Mouse (Mus musculus) adrenal gland, postnatal 4 days (tissue): ENCODE measurements around the gene Rab5if. TPM values are rescaled to one million over a fixed set of nuclear protein-coding genes. Genes with fewer than 3 reads are reported as not detected.
"Not testable (repeated sequence)": the region's sequence is repeated elsewhere in the genome, so short reads cannot be mapped to it uniquely, and the experiment has no call there.

ENCODE experiments used
- DNase-seq, 2 experiments: peaks; one replicate each; pipeline ENCODE4 v3.0.0; 2021 to 2022; ENCODE audit warnings: low spot score in 2 of 2, mixed read lengths in 2 of 2
- total RNA-seq, 2 experiments: library from RNA; stranded (reverse); gene quantifications; 2 replicates each; pipeline ENCODE4 v1.2.3; 2021

The Rab5if gene
- total RNA-seq, 2 experiments from 2014 or later, result 190 to 203 TPM

GRCm38 (mm10) chr2:156885666-156886065, 22.7 kb downstream of the Rab5if start:
- DNase-seq, result not testable (repeated sequence)

- no peak for DNase-seq
Observed at GRCm38 (mm10) chr2:156886084-156886631, 23.2 kb downstream of the Rab5if start.

DNA sequence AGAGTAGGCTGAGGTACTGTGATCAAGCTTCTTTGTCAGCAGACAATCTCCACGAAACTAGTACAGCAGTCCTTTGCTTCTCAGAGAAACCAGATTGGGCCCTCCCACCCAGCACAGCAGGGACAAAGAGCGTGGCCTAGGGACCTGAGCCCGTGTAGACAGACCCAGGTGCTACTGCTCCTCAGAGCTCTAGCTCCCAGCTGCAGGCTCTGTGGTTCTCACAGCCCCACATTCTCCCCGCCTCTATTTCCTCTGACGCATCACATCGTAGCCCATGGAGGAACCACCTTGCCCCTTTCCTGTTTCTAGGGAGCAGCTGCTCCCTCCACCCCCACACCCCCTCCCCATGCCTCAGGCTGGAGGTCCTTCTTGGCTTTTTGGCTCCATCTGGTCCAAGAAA, 24.1 kb downstream of the Rab5if start, which contains the start of gene Sla2:
Gene Sla2, minus strand, starts transcription at position 176 of the 400 bp plus-strand sequence.
- DNase-seq, result no peak

GRCm38 (mm10) chr2:156888490-156888889, 25.6 kb downstream of the Rab5if start:
- DNase-seq, result no peak

- no peak for DNase-seq
Observed at GRCm38 (mm10) chr2:156892240-156892639, 29.3 kb downstream of the Rab5if start.

DNA sequence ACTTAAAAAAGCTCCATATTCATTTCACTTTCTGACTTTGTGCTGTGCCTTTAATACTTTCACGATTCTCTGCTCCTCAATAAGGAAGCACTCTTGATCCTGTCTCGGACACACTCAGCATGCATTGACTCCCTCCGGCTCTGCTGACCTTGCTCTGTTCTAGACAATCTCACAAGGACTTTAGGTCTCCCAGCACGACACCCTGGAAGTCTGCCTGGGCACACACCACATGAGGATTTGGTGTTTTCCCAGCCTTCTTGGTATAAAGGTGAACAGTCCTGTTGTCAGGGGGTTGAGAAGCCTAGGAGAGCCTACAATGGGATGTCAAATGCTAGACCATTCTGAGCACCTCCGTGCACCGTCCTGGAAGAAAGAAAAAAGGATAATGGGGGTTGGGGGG, 29.9 kb downstream of the Rab5if start:
- no peak for DNase-seq

DNA sequence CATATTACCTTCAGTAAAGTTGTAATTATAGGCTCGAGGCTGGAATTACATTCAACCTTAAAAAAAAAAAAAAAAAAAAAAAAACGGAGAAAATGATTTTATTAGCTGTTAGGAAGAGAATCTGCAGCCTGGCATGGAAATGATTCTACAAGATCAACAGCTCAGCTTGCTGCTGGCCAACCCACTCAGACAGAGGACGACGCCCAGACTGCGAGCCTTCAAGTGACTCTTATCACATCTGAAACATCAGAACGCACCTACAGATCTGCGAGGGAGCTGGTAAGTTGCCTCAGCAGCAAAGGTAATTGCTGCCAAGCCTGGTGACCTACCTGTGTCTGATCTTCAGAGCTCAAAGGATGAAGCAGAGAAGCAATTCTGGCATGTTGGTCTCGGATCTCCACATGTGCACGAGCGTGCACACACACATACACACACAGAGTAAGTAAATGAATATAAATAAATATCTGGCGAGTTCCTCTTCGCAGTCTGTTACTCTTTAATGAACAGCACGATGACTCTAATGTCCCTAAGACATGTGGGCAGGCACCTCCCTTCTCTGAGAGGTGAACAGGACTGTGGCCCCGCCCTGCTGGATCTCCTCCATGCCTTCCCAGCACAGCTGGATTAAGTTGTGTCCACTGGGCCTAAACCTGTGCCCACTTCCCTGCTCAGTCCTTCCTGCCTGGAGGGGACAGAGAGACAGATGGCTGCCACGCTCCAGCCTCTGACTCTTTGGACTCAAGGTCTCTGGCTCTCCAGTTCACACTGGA, 31.8 kb downstream of the Rab5if start:
- no peak for DNase-seq

DNA sequence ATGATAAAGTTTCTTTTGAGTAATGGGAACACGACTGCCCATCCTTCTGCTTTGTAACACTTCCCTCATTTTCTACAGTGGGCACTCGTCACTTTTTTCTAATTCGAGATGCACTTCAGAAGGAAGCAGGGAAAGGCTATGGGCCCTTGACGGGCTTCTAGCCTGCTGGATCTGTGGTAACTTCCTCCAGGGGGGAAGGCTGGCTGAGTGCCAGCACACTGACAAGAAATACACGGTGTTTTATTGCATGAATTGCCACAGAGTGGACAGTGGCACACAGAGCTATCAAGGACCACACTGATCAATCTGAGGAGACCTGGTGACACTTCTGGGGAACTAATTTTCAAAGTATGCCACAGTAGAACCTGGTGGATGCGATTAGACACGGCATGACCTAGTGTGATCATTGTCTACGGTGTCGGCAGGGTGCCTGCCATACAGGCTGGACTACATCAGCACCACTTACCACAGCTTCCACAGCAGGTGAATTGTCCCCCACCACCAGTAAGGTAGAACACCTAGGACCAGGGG, 33.5 kb downstream of the Rab5if start:
- DNase-seq, result no peak

DNA sequence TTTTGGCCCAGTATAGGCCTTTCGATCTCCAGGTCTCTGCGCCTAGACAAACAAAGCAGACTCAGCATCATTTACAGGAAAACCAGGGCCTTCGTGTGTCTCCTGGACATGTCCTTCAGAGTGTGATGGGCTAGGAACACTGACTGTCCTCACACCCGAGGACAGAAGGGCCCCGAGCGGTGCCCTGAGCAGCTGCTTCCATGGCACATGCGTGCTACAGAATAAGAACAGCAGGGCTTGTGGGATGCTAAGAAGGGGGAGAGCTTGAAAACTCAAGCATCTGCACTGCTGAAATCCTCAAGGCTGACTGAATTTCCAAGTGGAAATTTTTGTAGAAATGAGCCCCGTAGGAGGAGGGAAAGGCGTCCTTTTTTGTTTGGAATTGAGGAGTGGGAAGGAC, 34.1 kb downstream of the Rab5if start:
- no peak for DNase-seq

DNA sequence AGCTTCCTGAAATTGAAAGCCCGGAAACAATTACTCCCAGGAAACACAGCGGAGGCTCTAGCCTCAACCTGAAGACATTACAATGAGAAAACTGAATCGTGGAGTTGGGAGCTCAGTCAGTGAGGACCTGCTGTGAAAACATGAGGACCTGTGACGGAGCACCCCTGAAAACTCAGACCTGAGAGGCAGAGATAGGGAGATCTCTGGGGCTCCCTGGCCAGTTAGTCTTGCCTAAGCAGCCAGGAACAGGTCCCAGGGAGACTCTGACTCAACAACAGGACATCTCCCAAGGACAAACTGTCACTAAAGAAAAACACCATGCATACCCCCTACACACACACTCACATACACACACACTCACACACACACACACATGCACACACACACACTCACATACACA, 35.4 kb downstream of the Rab5if start:
- no peak for DNase-seq

- no peak for DNase-seq
Observed at GRCm38 (mm10) chr2:156899184-156899583, 36.3 kb downstream of the Rab5if start.

GRCm38 (mm10) chr2:156901344-156901743, 38.4 kb downstream of the Rab5if start:
- no peak for DNase-seq

DNA sequence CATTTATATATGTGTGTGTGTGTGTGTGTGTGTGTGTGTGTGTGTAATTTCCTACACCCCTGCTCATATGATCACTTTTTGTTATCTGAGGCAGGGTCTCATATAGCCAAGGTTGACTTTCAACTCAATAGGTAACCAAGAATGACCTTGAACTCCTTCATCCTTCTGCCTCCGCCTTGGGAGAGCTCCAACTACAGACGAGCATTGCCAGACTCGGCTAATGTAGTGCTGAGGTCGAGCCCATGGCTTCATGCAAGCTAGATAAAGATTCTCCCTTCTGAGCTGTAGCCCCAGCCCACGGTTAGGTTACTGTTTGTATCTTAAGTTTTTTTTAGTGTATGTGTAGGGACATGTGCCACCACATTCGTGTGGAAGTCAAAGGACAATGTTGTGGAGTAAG, 39.0 kb downstream of the Rab5if start:
- no peak for DNase-seq

GRCm38 (mm10) chr2:156902411-156902810, 39.5 kb downstream of the Rab5if start:
- not testable (repeated sequence) for DNase-seq

- no peak for DNase-seq
Observed at GRCm38 (mm10) chr2:156903367-156903766, 40.4 kb downstream of the Rab5if start.

- DNase-seq, result peak in 1 of 2 experiments; percentile 28
Observed at GRCm38 (mm10) chr2:156904976-156905717, 42.2 kb downstream of the Rab5if start.

GRCm38 (mm10) chr2:156905931-156906330, 43.0 kb downstream of the Rab5if start:
- DNase-seq, result not testable (repeated sequence)

DNA sequence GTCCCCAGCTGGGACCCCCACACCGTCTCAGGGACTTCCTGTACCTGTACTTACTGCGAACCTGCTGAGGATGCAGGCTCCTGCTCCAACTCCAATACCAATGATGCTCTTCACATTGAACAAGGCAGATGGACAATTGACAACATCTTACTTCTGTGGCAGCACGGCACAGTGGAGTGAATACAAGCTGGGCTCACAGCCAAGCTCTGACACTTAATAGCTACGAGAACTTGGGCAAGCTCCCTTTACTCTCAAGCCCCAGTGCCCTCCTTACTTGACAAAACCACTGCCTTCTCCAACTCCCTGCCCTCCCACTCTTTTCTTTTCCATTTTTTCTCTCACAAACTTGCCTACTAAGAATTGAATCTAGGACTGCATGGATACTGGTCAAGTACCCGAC, 50.3 kb downstream of the Rab5if start:
- DNase-seq, result no peak

DNA sequence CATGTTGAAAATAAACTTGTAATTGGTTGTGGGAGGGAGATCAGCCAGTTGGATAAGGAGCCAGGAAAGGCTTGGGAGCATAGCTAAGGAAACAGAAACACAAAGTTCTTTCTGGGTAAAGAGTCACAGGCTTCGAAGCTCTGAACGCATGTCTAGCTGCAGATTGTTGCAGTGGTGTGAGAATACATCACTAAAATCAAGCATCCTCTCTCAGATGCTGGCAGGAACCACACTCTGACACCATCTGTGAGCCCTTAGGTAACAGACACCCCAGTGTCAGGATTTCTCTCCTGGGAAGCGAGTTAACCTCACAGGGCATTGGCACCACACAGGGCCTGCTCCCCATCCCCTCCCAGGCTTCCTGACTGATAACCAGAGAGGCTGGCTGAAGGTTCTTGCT, 52.6 kb downstream of the Rab5if start:
- DNase-seq, result no peak

DNA sequence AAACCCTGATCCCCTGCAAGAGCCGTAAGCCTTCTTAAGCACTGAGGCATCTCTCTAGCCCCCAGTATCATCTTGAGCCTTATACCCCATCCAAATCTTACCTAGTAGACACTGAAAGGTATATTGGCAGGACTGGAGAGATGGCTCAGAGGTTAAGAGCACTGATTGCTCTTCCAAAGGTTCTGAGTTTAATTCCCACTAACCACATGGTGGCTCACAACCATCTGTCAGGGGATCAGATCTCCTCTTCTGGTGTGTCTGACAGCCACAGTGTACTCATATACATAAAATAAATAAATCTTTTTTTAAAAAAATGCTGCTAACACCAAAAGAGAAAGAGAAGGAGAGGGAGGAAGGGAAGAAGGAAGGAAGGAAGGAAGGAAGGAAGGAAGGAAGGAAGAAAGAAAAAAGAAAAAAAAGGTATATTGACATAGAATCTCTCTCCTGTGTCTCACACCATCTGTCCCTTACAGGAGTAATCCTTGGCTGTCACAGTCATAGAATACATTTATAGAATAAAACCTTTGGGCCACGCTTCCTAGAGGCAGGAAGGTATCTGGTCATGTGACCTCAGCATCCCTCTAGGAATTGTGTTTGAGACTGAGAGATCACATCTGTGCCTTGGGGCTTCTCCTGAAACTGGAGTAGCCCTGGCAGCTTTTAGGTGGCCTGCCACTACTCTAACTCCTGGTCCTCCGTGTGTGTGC, 53.6 kb downstream of the Rab5if start:
- no peak for DNase-seq

- no peak for DNase-seq
Observed at GRCm38 (mm10) chr2:156918562-156918961, 55.6 kb downstream of the Rab5if start.
